Mouse (Mus musculus) leukemia stem cell, adult 10-12 weeks (primary cell): ENCODE measurements around the gene Kirrel. TPM values are rescaled to one million over a fixed set of nuclear protein-coding genes. Genes with fewer than 3 reads are reported as not detected.

Source experiments
- polyA plus RNA-seq: library from polyadenylated mRNA; stranded (reverse); fragments of >175 nt; gene quantifications from 2 replicates; pipeline ENCODE4 v1.2.3, GENCODE M21; 2012; ENCODE audit warnings: low replicate concordance

Gene Kirrel
- polyA plus RNA-seq: 0.06 and 0.47 TPM in 2 replicates

GRCm38 (mm10) chr3:87174096-87174768 is at the start of gene Kirrel:
Gene Kirrel, minus strand, starts transcription at chr3:87174747.

Other genes starting within 250 kb of the Kirrel start
- gene Cd1d1, start 175.3 kb downstream of the Kirrel start, polyA plus RNA-seq: 0.28 and 0.45 TPM in 2 replicates
- gene Fcrls, start 89.0 kb upstream of the Kirrel start, polyA plus RNA-seq: not detected in 2 replicates
- 12.2 and 13.4 TPM in 2 replicates for gene Cd5l, start 183.1 kb upstream of the Kirrel start, polyA plus RNA-seq
- 2.4 and 13.5 TPM in 2 replicates for gene Fcrl1, start 201.6 kb upstream of the Kirrel start, polyA plus RNA-seq